In the genomic region with DNA sequence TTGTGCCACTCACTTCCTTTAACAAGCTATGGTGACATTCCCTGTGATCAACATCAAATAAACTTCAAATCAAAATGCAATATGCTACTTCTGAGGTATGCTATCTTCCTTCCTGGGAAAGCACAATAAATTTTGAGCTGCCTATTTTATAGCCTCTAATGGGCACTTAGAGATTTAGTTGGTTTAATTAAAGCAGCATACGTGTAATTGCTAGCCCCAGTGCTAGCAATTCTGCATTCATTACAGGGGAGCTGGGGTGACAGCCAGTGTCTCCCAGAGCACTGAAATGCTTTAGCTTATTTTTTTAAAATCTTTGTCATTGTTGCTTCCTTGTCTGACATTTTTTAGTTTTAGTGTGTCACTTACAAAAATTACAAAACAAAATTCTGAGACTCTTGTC, we compare ENCODE assay signal across 12 mouse cellular contexts.
"Had no signal": no experiment of that assay in that cellular context is flagged by ENCODE, and none has a peak within 500 bp of the region (broad histone marks: within the 10 kb centered on the region; RNA-seq: fewer than 3 reads in every experiment).

No protein-coding gene starts in this region.

- H3K9me3 ChIP-seq: midbrain, embryonic 15.5 days; stomach, embryonic 15.5 days had no signal

- H3K36me3 ChIP-seq: midbrain, embryonic 13.5 days; midbrain, embryonic 15.5 days; stomach, embryonic 15.5 days had no signal

- H3K4me1 ChIP-seq: megakaryocyte, embryonic 14.5 days; midbrain, embryonic 13.5 days; midbrain, embryonic 15.5 days; stomach, embryonic 15.5 days had no signal

- H3K4me2 ChIP-seq: lung, embryonic 14.5 days; midbrain, embryonic 11.5 days; midbrain, embryonic 13.5 days; midbrain, embryonic 15.5 days; stomach, embryonic 15.5 days had no signal

- ATAC-seq: midbrain, embryonic 13.5 days; midbrain, embryonic 15.5 days had no signal

- H3K27me3 ChIP-seq: megakaryocyte, embryonic 14.5 days; midbrain, embryonic 13.5 days; midbrain, embryonic 15.5 days; stomach, embryonic 15.5 days had no signal

- DNase-seq: lung, embryonic 14.5 days; lung, postnatal 4 days; right cerebral cortex, postnatal 14 days; thymus, adult 2 months; thymus, postnatal 25 days; thymus, postnatal 4 days had no signal

- H3K4me3 ChIP-seq: megakaryocyte, embryonic 14.5 days; midbrain, embryonic 13.5 days; midbrain, embryonic 15.5 days; stomach, embryonic 15.5 days had no signal

- H3K27ac ChIP-seq: midbrain, embryonic 13.5 days; midbrain, embryonic 15.5 days; stomach, embryonic 15.5 days; stomach, postnatal 0 days had no signal

- H3K9ac ChIP-seq: lung, embryonic 14.5 days; midbrain, embryonic 13.5 days; midbrain, embryonic 15.5 days; stomach, embryonic 15.5 days had no signal
